Mouse (Mus musculus) myocyte (in vitro differentiated cells): ENCODE measurements around the gene Ankrd33b. TPM values are rescaled to one million over a fixed set of nuclear protein-coding genes. Genes with fewer than 3 reads are reported as not detected.

Experiments used
- H3K27me3 ChIP-seq: one replicate; pipeline ENCODE4 v1.6.1; 2011; ENCODE audit not compliant: control insufficient read depth, insufficient read depth, insufficient read length
- H3K36me3 ChIP-seq: one replicate; pipeline ENCODE4 v1.6.1; 2011; ENCODE audit not compliant: control insufficient read depth, insufficient read depth
- H3K4me2 ChIP-seq: one replicate; pipeline ENCODE4 v1.6.1; 2011; ENCODE audit warnings: low read depth, control low read depth
- H3K4me3 ChIP-seq: one replicate; pipeline ENCODE4 v1.5.1; 2011; ENCODE audit warnings: mild to moderate bottlenecking, control low read depth, moderate library complexity
- H3K79me2 ChIP-seq: one replicate; pipeline ENCODE4 v1.6.1; 2011; ENCODE audit not compliant: control insufficient read depth, insufficient read depth
- H3ac ChIP-seq: one replicate; pipeline ENCODE4 v1.6.1; 2011; ENCODE audit not compliant: control insufficient read depth, insufficient read length
- CEBPB ChIP-seq: IDR thresholded peaks from 2 replicates; pipeline ENCODE4 v1.6.1; 2011; ENCODE audit warnings: mild to moderate bottlenecking, moderate library complexity; ENCODE audit not compliant: poor library complexity, insufficient read depth, severe bottlenecking
- E2F4 ChIP-seq: IDR thresholded peaks from one replicate; pipeline ENCODE4 v1.6.1; 2011; ENCODE audit warnings: mild to moderate bottlenecking, control low read depth, moderate library complexity; ENCODE audit not compliant: insufficient read depth
- MAX ChIP-seq: IDR thresholded peaks from one replicate; pipeline ENCODE4 v1.6.1; 2011; ENCODE audit warnings: low read depth, mild to moderate bottlenecking, control low read depth
- MYOD1 ChIP-seq, 3 experiments: IDR thresholded peaks; one replicate each; pipeline ENCODE4 v1.6.1; 2011; ENCODE audit warnings: control low read depth in 2 of 3, low read depth in 2 of 3, mild to moderate bottlenecking in 2 of 3, moderate library complexity in 1 of 3; ENCODE audit not compliant: insufficient read length in 2 of 3, control insufficient read depth in 1 of 3
- MYOG ChIP-seq, 3 experiments: IDR thresholded peaks; one replicate each; pipeline ENCODE4 v1.6.1; 2011; ENCODE audit warnings: control low read depth in 2 of 3, low read depth in 2 of 3, mild to moderate bottlenecking in 2 of 3; ENCODE audit not compliant: insufficient read length in 2 of 3, control insufficient read depth in 1 of 3, insufficient read depth in 1 of 3
- POLR2A ChIP-seq: IDR thresholded peaks from one replicate; pipeline ENCODE4 v1.6.1; 2011; ENCODE audit warnings: low read depth, mild to moderate bottlenecking, control low read depth, moderate library complexity; ENCODE audit not compliant: insufficient read length
- POLR2AphosphoS2 ChIP-seq: IDR thresholded peaks from one replicate; pipeline ENCODE4 v1.6.1; 2011; ENCODE audit warnings: low read depth, control low read depth; ENCODE audit not compliant: insufficient read length
- REST ChIP-seq: IDR thresholded peaks from one replicate; pipeline ENCODE4 v1.6.1; 2011; ENCODE audit warnings: mild to moderate bottlenecking, control low read depth, moderate library complexity; ENCODE audit not compliant: insufficient read depth, insufficient read length
- SRF ChIP-seq: IDR thresholded peaks from one replicate; pipeline ENCODE4 v1.6.1; 2011; ENCODE audit warnings: low read depth; ENCODE audit not compliant: control insufficient read depth, insufficient read length
- TCF12 ChIP-seq: IDR thresholded peaks from one replicate; pipeline ENCODE4 v1.6.1; 2011; ENCODE audit warnings: mild to moderate bottlenecking, control low read depth; ENCODE audit not compliant: poor library complexity, insufficient read depth, severe bottlenecking
- TCF3 ChIP-seq: IDR thresholded peaks from one replicate; pipeline ENCODE4 v1.6.1; 2011; ENCODE audit warnings: low read depth, control low read depth; ENCODE audit not compliant: insufficient read length
- USF1 ChIP-seq: IDR thresholded peaks from one replicate; pipeline ENCODE4 v1.6.1; 2011; ENCODE audit warnings: low read depth, mild to moderate bottlenecking, control low read depth, moderate library complexity
- polyA plus RNA-seq: library from polyadenylated mRNA; unstranded; fragments of >200 nt; fragmentation: generic; extraction: Trizol; gene quantifications from one replicate; pipeline ENCODE4 v1.2.1, GENCODE M21; 2012; ENCODE audit warnings: missing spikeins

The Ankrd33b gene
- polyA plus RNA-seq, 1 experiment = 5.7 TPM

DNA sequence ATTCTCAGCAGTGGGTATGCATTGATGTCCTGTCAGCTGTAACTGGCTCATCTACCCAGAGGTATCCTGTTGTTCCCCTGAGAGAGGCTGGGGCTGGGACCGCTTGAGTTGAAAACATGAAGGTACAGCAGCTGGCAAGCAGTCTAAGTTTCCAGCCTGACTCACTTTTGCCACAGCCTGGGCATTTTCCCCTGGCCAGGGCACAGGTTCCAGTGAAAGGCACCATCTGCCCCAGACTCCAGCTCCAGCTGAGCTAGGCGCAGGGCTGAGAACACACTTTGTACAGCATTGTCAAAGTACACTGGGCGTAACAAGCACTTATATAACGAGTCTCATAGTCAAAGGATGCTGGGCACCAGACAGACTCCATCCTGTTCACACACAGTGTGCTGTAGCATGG, 113.6 kb downstream of the Ankrd33b start:
- H3K4me3 ChIP-seq = no peak overlapping the region
- no peak overlapping the region for H3ac ChIP-seq
- no peak for TF ChIP-seq TCF3
- TF ChIP-seq MYOD1 (IDR thresholded peaks at IDR 0.05; ENCODE audit: control insufficient read depth in 1 of 3, insufficient read length in 2 of 3, low read depth in 2 of 3) = no peak
- no peak for TF ChIP-seq MYOG (IDR thresholded peaks at IDR 0.05; ENCODE audit: control insufficient read depth in 1 of 3, insufficient read depth in 1 of 3, insufficient read length in 2 of 3, low read depth in 2 of 3)
- no peak for TF ChIP-seq MAX
- TF ChIP-seq SRF = no peak
- TF ChIP-seq POLR2AphosphoS2 = no peak
- TF ChIP-seq USF1 = no peak
- TF ChIP-seq POLR2A = no peak
- TF ChIP-seq CEBPB = no peak
- TF ChIP-seq E2F4 = no peak
- no peak for TF ChIP-seq TCF12
- no peak for TF ChIP-seq REST
- peaks cover 29% of the 10 kb centered on the region for H3K36me3 ChIP-seq
- H3K27me3 ChIP-seq = no peaks in the 10 kb centered on the region
- H3K79me2 ChIP-seq = peaks cover 88% of the 10 kb centered on the region
- no peak overlapping the region for H3K4me2 ChIP-seq

DNA sequence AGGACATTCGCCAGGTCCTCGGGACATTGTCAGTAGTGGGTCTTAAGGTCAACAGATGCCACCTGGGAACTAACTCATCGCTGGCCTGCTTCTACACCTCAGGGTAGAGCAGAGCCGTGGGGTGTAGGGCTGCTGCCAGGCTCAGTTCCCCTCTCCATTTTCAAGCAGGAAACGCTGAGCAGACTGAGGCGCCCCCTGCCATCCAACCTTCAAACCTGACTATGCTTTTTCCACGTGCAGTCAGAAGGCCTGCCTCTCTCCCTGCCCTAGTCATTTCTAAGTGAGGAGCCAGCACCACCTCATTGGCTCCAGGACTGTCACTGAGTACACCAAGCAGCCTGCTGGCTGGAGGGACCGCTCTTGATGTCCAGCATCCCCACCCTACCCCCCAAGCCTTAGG, 114.1 kb downstream of the Ankrd33b start:
- peaks cover 34% of the 10 kb centered on the region for H3K36me3 ChIP-seq
- H3K27me3 ChIP-seq = no peaks in the 10 kb centered on the region
- H3K4me3 ChIP-seq = no peak overlapping the region
- no peak overlapping the region for H3K4me2 ChIP-seq
- TF ChIP-seq CEBPB (no peak), TCF12 (no peak), SRF (no peak), MYOD1 (IDR thresholded peaks at IDR 0.05; ENCODE audit: control insufficient read depth in 1 of 3, insufficient read length in 2 of 3, low read depth in 2 of 3) (no peak)
- no peak overlapping the region for H3ac ChIP-seq
- H3K79me2 ChIP-seq = peaks cover 94% of the 10 kb centered on the region

DNA sequence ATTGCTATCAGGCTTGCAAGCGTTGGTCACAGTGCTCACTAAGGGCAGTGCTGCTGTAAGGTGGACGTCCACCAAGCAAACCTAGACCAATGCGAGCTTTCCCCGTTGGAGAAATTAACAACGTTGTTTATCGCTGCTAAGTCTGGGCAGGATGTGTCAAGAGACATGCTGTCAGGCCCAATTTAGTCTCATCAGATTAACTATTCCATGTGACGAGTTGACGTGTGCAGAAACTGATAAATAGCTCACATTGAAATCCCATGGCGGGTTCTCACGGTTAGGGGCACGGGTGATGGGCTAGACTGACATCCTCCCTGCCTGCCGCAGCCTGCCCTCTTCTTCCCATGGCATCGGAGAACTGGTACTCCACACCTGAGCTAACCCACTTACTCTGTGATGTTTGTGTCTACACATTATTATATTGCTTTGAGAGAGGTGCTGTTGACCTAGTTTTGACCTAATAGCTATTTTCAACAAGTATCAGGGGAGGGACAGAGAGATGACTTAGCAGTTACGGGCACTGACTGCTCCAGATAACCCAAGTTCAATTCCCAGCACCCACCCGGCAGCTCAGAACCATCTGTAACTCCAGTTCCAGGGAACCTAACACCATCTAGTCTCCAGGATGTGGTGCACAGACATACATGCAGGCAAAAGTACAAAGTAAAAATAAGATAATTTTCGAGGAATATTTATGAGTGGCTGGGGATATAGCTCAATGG, 114.8 kb downstream of the Ankrd33b start:
- no peak overlapping the region for H3K4me2 ChIP-seq
- H3K36me3 ChIP-seq = peaks cover 31% of the 10 kb centered on the region
- H3ac ChIP-seq = no peak overlapping the region
- peaks cover 97% of the 10 kb centered on the region for H3K79me2 ChIP-seq
- H3K27me3 ChIP-seq = no peaks in the 10 kb centered on the region
- no peak overlapping the region for H3K4me3 ChIP-seq
- TF ChIP-seq CEBPB (no peak), USF1 (no peak), E2F4 (no peak), TCF3 (no peak), REST (no peak), MYOG (IDR thresholded peaks at IDR 0.05; ENCODE audit: control insufficient read depth in 1 of 3, insufficient read depth in 1 of 3, insufficient read length in 2 of 3, low read depth in 2 of 3) (no peak), TCF12 (no peak)

DNA sequence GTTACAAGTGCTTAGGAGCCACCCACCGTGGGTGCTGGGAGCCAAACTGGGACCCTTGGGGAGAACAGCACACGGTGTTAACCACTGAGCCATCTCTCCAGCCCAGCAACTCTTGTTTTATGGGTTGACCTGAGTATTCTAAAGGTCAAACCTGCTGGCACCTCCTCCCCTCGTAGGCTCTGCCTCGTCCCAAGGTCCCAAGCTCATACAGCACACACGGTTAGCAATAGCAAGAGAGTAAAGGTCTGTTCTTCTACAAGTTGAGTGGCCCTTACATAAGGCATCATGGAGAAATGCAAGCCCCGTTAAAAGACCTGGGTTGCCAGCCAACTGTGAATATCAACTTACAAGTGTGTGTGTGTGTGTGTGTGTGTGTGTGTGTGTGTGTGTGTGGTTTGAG, 116.3 kb downstream of the Ankrd33b start:
- Histone ChIP-seq H3K79me2 (peaks cover 97% of the 10 kb centered on the region), H3K4me3 (no peak overlapping the region), H3ac (no peak overlapping the region), H3K36me3 (peaks cover 28% of the 10 kb centered on the region), H3K4me2 (no peak overlapping the region), H3K27me3 (no peaks in the 10 kb centered on the region)
- TF ChIP-seq TCF3 (no peak), CEBPB (no peak), MAX (no peak)

DNA sequence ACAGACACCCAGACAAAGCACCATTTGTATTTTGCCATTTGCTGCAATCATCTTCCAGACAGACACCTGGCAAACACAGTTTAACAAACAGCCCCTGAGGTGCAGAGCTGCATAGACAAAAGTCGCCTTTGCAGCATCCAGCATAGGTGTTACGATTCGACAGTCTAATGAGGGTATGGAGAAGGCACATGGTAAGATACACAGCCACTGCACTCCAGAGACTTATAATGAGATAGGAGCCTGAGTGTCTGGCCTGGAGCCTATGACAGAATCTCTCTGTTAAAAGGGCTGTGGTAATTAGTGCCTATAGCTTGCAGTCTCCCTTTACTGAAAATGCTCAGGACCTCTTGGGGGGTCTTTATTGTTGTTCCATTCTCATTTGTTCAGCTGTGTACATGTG, 116.8 kb downstream of the Ankrd33b start:
- H3K27me3 ChIP-seq = no peaks in the 10 kb centered on the region
- TF ChIP-seq MAX (no peak), MYOG (IDR thresholded peaks at IDR 0.05; ENCODE audit: control insufficient read depth in 1 of 3, insufficient read depth in 1 of 3, insufficient read length in 2 of 3, low read depth in 2 of 3) (no peak), TCF12 (no peak), USF1 (no peak), SRF (no peak), CEBPB (no peak), MYOD1 (IDR thresholded peaks at IDR 0.05; ENCODE audit: control insufficient read depth in 1 of 3, insufficient read length in 2 of 3, low read depth in 2 of 3) (no peak), E2F4 (no peak), POLR2A (no peak)
- no peak overlapping the region for H3K4me2 ChIP-seq
- H3K79me2 ChIP-seq = peaks cover 94% of the 10 kb centered on the region
- no peak overlapping the region for H3K4me3 ChIP-seq
- H3ac ChIP-seq = no peak overlapping the region
- H3K36me3 ChIP-seq = peaks cover 28% of the 10 kb centered on the region
